Mouse (Mus musculus) retina, postnatal 7 days (tissue): ENCODE data around the gene Cnpy4.
"Not testable (repeated sequence)": the region's sequence is repeated elsewhere in the genome, so short reads cannot be mapped to it uniquely, and the experiment has no call there.

Source experiments
- DNase-seq: peaks from one replicate; pipeline ENCODE4 v3.0.0-alpha.2; 2012; ENCODE audit warnings: low read depth, low spot score

Gene Cnpy4

GRCm38 (mm10) chr5:138202086-138202485 lies 14.8 kb downstream of the Cnpy4 start:
- no peak for DNase-seq

GRCm38 (mm10) chr5:138207253-138207652 lies 20.0 kb downstream of the Cnpy4 start:
- DNase-seq, result no peak

GRCm38 (mm10) chr5:138207873-138208272 lies 20.6 kb downstream of the Cnpy4 start:
- DNase-seq, result no peak

GRCm38 (mm10) chr5:138216632-138217031 lies 29.3 kb downstream of the Cnpy4 start:
- not testable (repeated sequence) for DNase-seq

- no peak for DNase-seq
Observed at GRCm38 (mm10) chr5:138219864-138220263, 32.6 kb downstream of the Cnpy4 start.

- peak; percentile 61 for DNase-seq
Observed at GRCm38 (mm10) chr5:138222111-138222510, 34.8 kb downstream of the Cnpy4 start.

GRCm38 (mm10) chr5:138223287-138223686 lies 36.0 kb downstream of the Cnpy4 start:
- DNase-seq, result no peak

GRCm38 (mm10) chr5:138225700-138226099 lies 38.4 kb downstream of the Cnpy4 start, which contains the start of gene Nxpe5:
Nxpe5 (plus strand) TSS chr5:138225898.
- no peak for DNase-seq

GRCm38 (mm10) chr5:138226491-138226890 lies 39.2 kb downstream of the Cnpy4 start:
- DNase-seq, result no peak

- DNase-seq, result no peak
Observed at GRCm38 (mm10) chr5:138227367-138227766, 40.1 kb downstream of the Cnpy4 start.

- DNase-seq, result no peak
Observed at GRCm38 (mm10) chr5:138228026-138228425, 40.7 kb downstream of the Cnpy4 start.

- no peak for DNase-seq
Observed at GRCm38 (mm10) chr5:138229511-138229910, 42.2 kb downstream of the Cnpy4 start.

- DNase-seq, result no peak
Observed at GRCm38 (mm10) chr5:138233778-138234177, 46.5 kb downstream of the Cnpy4 start.

GRCm38 (mm10) chr5:138234224-138234623 lies 46.9 kb downstream of the Cnpy4 start:
- no peak for DNase-seq

GRCm38 (mm10) chr5:138241511-138241910 lies 54.2 kb downstream of the Cnpy4 start:
- no peak for DNase-seq
